Mouse (Mus musculus): ENCODE data around the gene Atp1b3.
"Not testable (repeated sequence)": the region's sequence is repeated elsewhere in the genome, so short reads cannot be mapped to it uniquely, and the experiment has no call there.

The Atp1b3 gene

DNA sequence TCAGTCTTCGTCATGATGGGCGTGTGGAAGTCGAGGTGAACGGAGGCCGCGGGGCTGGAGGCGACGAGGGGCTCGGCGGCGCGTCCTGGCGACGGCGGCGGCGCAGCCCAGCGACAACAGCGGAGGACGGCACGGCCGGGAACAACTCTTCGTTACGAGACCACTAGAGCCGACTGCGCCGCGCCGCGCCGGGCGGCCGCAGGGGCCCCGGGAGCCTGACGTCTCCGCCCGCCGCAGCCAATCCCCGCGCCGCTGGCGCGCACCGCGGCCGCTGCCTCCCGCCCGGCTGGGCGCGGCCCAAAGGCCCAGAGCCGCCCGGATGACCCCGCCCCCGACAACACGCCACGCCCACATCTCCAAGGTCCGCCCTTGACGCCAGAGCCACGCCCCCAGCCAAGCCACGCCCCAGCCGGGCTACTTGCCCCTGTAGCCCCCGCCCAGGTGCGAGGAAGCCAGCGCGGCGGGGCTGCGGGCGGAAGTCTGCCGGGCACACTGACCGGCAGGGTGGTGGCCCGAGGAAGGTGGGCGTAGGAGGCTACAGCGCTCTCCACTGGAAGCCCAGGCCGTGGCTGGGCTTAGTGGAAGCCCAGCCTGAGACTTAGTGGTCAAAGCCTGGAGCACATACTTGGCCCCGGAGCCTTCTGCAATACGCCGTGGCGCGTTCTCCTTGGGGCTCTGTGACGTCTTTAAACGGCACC, at the start of gene Atp1b3:
Gene Atp1b3 (minus strand): TSS at position 302 of the 698 bp plus-strand sequence.
- peak; percentile 96 for DNase-seq (ENCODE audit: low read depth, low spot score)

DNA sequence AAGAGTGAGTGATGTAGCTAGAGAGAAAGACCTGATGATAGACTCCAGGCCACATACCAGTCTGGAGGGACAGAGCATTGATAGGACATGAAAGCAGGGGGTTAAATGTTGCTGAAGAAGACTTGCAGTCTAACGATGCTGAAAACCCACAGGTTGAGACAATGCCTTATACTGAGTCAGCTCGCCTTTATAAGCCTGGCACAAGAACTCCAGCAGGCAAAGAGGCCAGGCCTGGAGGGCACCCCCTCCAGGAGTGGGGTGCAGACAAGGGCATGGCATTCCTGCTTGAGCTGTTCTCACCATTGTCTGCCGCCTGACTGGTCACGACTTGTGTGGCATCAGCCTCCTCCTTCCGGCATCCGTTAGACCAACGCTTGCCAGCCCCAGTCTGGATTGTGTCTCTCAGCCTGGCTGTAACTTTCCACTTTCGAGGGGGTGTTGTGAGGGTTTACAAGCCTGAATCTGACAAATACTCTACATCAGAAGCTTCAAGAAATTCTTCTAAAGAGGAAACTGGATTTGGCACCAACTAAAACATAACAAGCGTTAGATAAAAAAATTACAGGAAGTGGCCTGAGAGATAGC, 48.7 kb upstream of the Atp1b3 start:
- DNase-seq (ENCODE audit: low read depth, low spot score): no peak

DNA sequence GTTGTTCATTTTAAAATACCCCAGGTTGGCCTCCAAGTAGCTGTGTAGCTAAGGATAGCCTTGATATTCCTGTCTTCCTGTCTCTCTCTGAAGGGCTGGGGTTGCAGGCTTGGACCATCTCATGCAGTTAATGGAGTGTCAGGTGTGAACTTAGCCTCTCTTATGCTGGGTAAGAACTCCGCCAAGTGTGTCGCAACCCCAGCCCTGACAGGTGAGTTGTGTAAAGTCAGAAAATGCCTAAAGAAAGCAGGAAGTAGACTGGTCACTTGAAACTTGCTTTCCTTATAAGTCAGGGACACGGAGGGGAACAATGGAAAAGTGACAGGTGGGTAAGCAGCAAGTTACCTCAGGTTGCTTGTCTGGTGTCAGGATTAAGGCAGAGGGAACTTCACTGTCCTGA, 40.1 kb upstream of the Atp1b3 start:
- DNase-seq (ENCODE audit: low read depth, low spot score): no peak

DNA sequence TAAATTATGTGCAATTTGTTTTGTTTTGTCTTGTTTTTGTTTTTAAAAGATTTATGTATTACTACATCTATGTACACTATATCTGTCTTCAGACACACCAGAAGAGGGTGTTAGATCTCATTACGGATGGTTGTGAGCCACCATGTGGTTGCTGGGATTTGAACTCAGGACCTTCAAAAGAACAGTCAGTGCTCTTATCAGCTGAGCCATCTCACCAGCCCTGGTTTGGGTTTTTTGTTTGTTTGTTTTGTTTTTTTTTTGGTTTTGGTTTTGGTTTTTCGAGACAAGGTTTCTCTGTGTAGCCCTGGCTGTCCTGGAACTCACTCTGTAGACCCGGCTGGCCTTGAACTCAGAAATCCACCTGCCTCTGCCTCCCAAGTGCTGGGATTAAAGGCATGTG, 35.7 kb upstream of the Atp1b3 start:
- DNase-seq (ENCODE audit: low read depth, low spot score): not testable (repeated sequence)

DNA sequence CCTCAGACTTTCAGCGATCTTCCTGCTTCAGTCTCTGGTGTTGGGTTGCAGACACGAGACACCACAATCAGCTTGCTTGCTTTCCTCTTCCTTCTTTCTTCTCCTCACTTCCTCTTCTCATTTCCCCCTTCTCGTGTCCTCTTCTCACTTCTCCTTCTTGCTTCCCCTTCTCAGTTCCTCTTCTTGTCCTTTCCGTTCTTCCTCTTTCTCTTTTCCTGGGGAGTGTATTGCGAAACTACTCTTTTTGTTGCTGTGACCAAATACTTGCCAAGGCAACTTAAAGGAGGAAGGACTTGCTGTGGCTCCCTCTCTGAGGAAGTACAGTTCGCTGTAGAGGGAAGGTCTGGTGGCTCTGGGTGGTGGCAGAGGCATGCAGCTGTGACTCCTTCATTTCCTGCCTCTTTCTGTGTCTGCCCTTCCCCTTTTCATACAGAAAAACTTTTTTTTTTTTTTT, 35.2 kb upstream of the Atp1b3 start:
- DNase-seq (ENCODE audit: low read depth, low spot score): no peak

DNA sequence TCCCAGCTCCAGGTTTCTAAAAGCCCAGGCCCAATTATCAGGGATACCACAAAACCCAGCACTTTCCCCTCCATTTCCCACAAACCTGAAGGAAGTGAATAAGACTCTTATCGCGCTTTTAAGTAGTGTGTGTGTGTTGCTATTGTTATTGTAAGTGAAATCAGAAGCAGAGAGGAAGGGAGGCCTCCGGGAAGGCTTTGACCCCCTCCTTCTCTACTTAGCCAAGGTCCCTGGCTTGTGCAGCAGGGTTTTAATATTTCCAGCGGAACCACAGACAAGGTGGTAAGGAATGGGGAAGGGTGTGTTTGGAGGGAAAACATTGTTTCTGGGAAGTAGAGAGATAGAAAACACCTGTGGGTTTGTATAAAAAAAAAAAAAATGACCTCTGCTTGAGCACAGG, 34.4 kb upstream of the Atp1b3 start:
- no peak for DNase-seq (ENCODE audit: low read depth, low spot score)

DNA sequence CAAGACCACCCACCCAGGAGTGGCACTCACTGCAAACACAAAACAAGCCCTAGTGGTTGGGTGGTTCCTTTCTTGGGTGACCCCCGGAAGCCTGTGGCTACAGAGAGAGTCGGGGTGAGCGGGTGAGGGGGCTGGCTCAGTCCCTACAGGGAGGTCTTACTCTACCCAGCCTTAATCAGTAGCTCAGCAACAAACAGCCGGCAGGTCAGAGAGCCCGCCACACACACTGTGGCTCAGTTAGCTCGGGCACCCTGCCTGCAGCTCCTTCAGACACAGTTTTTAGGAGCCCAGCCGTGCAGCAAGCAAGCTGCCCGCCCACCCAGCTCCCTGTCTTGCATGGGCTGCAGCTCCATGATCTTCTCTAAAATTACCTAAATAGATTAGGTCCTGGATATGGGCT, 33.9 kb upstream of the Atp1b3 start:
- no peak for DNase-seq (ENCODE audit: low read depth, low spot score)

DNA sequence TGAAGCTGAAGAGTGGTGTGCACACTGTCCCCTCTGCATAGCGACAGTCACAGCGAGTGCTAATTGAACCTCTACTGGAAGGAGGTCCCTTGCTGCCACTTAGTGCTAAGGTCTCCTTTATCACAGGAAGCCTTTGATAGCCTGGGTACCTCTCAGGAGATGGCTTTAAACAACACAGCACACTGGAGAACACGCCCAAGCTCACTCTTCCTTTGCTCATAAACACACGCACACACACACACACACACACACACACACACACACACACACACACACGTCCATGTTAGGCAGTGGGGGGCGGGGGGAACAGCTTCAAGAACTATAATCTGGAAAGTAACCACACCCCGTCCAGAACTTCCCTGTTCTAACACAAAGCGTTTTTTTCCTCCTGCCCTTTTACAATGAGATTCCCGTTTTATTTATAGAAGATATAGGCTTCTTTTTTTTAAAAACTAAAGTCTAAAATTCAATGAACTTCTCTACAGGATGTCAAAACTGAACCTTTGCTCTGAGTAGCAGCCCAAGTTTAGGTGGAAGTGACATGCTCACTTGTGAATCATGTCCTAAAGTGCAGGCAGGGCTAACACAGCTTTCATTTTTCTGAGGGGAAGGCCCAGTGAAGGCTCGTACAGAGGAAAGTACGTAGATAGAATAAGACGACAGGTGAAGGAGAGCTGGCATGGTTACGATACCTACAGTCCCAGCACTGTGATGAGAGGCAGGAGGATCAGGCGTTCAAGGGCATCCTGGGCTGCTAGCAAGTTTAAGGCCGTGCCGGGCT, 30.9 kb upstream of the Atp1b3 start:
- DNase-seq (ENCODE audit: low read depth, low spot score): no peak

DNA sequence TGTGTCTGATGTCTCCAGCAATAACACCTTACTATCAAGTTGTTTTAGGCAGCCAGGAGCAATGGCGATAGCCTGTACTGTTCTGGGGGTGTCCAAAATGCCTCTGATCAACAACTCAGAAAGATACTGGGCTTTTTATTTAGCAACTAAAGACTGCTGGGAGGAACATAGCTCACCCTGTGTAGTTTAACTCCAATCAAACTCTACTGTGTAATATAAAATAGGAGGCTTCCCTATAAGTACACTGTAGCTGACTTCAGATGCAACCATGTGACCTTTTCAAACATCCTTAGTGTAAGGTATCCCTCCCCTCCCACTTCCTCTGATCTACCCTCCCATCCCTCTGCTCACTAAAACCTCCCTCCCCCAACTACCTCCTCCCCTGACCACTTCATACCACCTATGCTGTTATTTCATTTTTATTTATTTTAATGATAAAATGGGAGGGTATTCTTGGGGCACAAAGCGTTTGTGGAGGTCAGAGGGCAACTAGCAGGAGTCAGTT, 29.5 kb upstream of the Atp1b3 start:
- DNase-seq (ENCODE audit: low read depth, low spot score): no peak

DNA sequence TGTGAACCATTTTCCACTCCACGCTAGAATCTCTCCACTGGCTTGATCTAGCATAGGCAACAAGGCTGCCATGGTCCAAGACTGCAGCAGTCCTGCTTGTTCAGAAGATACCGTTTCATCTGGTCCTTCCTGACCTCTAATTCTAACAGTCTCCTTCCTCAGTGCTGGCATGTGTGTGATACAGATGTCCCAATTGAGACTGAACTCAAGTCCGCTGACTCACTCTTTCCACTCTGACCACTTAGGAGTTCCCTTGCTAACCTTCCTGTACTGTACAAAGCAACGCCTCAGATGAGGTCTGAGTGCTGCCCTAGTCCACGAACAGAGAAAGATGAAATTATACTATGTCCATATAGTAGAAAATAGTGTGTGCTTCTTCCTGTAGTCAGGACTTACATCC, 28.9 kb upstream of the Atp1b3 start:
- no peak for DNase-seq (ENCODE audit: low read depth, low spot score)

DNA sequence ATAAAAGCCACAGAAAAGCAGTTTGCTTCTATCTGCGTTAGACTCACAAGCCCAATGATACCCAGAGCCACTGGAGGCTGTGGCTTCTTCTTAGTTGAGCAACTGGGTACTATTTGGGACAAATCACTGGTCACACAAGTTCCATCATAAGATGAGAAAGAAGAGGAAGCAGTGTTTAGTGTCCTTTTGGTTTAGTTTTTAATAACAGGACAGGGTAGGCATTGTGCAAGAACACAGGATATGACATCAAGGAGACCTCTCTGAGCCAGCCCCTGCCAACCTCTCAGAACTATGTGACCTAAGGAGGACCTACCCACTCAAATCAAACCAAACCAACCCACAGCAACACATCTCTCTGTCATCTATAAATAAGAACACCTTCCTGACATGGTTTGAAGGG, 27.7 kb upstream of the Atp1b3 start:
- no peak for DNase-seq (ENCODE audit: low read depth, low spot score)

DNA sequence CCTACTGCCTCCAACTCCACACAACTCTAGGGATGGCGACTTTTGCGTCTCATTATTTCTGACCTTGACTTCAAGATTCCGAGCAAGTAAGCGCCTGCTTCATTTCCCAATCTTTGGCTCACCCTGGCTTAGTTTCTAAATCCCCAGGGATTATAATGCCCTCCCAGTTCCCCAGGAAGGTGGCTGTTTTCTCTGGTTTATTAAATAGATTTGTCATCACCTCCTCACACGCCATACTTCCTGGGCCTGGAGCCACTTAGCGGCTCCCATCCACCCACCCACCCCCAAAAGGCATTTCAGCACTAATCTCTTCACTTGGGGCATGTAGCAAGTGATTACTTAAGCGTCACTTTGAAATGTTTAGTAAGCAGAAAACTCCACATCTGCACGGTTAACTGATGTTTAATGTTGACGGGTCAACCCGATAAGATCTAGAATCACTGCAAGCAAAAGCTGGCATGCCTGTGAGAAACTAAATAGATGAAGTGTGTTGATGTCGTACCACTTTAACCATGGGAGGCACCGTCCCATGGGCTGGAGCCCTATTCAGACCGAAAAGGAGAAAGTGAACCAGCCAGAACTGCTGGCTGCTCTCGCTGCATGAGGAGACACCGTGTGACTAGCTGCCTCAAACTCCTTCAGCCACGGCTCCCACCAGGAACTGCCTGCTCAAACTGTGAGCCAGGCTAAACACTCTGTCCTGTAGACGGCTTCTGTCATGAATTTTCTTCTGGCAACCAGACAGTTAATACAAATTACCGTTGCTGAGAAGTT, 19.7 kb upstream of the Atp1b3 start:
- DNase-seq (ENCODE audit: low read depth, low spot score): no peak

DNA sequence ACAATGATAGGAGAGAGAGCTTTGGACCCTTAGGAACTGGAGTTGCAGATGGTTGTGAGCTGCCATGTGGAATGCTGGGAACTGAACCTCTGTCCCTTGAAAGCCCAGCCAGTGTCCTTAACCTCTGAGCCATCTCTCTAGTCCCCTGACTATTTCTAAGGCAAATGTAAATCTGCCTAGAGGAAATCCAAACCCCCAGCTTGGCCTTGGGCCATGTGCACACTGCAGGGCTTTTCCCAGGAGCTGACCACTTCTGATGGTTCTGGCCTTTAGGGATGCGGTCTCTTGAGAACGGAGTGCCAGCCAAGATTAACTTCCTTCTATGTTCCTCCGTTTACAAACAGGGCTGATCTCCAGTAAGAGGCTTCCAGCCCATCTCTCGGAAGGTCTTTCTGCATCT, 18.5 kb upstream of the Atp1b3 start:
- no peak for DNase-seq (ENCODE audit: low read depth, low spot score)

DNA sequence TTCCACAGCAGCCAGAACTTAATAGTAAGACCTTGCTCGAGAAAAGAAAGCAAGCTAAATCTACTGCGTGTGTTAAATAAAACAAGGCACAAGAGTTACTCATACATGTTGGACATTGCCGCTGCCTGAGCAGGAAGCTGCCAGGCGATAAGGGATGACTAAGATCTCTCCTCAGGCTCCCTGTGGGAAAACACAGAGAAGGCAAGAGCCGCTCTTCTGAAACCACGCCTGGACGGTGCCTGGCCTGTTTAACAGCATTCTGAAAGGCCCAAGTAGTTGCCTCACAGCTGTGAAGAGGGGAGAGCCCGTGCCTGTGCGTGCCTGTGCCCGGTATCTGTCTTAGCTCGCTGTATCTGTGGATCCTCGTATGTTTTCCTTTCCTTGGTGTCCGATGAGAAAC, 17.2 kb upstream of the Atp1b3 start:
- no peak for DNase-seq (ENCODE audit: low read depth, low spot score)

DNA sequence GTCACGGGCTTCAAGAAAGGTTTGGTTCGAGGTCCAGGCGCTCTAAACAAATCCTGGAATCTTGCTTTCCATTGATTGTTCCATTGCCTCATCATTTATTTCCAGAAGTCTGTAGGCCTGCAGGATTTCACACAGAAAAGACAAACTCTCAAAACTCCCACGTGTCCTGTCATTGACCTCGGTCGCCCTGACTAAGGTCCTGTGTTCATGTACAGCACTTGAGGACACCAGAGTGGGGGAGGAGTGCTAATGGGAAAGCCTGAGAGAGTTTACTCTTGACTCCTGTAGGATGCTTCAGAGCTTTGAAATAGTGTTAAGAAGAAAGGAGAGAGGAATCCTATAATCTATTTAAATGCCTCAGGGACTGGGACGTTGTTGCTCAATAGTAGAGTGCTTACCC, 15.3 kb upstream of the Atp1b3 start:
- DNase-seq (ENCODE audit: low read depth, low spot score): no peak

DNA sequence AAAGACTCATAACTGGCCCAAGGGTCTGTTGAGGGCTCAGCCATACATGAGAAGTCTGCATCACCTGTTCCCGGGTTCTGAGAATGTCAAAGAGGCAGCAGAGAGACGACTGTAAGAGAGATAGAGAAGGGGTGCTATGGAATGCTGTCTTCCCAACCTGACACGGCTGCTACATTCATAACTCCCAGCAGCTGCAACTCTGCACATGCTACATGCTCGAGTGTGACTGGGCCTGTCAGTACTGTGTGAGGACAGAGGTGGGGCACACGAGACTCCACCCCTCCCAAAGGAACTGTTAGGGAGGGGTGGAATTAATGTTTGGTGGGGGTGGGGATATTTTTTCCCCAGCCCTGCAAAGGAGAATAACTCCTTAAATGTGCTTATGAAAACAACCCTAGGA, 14.5 kb upstream of the Atp1b3 start:
- no peak for DNase-seq (ENCODE audit: low read depth, low spot score)

DNA sequence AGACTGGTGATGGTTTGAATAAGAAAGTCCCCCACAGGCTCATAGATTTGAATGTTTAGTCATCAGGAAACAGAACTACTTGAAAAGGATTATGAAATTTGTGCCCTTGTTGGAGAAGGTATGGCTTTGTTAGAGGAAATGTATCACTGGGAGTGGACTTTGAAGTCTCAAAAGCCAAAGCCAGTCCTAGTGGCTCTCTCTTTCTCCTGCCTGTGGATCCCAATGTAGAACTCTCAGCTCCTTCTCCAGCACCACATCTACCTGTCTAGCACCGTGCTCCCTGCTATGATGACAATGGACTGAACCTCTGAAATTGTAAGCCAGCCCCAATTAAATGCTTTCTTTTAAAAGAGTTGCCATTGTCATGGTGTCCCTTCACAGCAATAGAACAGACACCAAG, 12.9 kb upstream of the Atp1b3 start:
- DNase-seq (ENCODE audit: low read depth, low spot score): no peak

DNA sequence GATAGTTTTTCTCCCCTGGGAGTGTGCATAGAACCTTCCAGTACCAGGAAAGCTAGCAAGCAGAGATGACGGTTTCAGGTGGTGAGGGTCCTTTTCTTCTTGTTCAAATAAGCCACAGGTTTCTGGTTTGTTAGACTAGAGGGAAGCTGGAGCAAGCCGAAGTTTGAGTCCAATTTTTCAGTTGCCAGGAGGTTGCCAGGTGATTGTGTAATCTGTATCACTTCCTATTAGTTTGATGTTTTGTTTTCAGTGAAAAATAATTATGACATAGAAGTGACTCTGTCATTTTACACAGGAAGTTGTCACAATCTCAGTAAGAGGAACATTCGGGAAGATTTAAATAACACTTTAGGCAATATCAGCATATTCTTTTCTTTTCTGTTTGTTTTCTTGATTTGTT, 11.6 kb upstream of the Atp1b3 start:
- DNase-seq (ENCODE audit: low read depth, low spot score): no peak

DNA sequence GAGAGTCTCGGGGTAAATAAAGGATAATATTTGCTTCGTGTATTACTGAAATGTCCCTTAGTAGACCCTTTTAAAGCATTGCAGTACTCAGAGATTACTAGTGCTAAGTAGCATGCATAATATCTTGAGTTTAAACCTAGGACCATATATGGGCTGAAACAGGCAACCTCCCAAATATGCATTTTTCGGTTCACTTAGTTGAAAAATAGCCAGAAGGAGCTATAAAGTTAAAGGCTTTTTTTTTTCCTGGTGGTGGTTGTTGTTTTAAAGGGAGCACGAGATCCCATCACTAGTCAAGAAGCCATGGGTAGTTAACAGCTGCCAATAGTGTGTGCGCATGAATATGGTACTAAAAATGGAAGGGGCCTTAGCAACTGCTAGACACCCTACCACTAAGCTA, 6.8 kb upstream of the Atp1b3 start:
- DNase-seq (ENCODE audit: low read depth, low spot score): no peak

DNA sequence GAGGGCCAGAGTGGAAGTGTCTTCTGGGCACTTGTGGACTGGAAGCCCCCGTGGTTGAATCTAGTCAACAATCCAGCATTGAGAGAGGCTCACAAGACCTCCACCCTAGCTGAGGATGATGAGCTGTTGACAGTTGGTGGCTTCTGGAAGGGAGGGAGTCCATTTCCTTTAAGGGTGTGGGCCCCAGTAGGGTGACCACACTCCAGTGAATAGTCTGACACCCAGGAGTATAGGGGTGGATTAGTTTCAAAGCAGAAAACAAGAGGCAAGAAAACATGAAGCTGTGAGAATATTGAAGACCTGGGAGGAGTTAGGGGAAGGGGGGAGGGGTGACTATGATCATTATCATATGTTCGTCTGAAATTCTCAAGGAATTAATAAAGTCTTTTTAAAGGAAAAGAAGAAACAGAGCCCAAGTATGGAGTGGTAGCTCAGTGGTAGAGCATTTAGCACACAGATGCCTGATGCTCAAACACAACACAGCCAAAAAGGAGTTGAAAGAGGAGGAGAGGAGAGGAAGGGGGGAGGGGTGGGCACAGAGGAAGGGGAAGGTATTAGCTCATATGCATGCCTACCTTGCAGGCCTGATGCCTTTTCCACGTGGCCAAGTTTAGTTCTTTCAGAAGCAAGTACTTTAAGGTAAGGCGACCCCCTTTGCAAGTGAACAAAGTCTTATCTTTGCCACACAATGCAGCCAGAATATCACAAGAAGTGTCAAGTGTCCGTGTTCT, 5.6 kb upstream of the Atp1b3 start:
- no peak for DNase-seq (ENCODE audit: low read depth, low spot score)

DNA sequence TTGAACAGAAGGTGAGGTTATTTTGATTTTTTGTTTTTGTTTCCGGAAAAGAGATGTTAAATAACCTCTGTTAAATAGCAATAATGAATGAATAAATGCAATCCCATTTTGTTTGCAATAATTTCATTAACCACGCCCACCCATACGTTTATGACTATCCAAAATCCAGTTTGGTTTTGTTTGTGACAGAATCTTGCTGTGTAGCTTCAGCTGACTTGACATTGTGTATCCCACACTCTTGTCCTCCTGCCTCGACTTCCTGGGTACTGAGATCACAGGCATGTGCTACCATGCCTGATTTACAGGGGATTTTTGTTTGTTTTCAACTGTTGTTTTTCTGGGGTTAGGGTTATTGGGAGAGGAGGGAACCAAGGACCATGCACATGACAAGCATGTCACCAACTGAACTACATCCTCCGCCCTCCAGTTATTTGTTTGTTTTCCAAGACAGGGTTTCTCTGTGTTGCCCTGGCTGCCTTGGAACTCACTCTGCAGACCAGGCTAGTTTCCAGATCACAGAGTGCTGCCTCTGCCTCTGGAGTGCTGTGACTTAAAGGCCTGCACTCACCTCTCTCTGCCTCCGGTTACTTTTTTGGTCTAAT, 1.1 kb upstream of the Atp1b3 start:
- DNase-seq (ENCODE audit: low read depth, low spot score): no peak

All from c-Kit-negative CD71-positive TER-119-positive erythroid progenitor cells, embryonic 14.5 days (primary cell).